Mouse (Mus musculus) 416B (cell line): ENCODE results near the gene Sept7.
"Not testable (repeated sequence)": the region's sequence is repeated elsewhere in the genome, so short reads cannot be mapped to it uniquely, and the experiment has no call there.

ENCODE experiments used
- DNase-seq: peaks from one replicate; pipeline ENCODE4 v3.0.0; 2011; ENCODE audit warnings: low read depth

The Sept7 gene

DNA sequence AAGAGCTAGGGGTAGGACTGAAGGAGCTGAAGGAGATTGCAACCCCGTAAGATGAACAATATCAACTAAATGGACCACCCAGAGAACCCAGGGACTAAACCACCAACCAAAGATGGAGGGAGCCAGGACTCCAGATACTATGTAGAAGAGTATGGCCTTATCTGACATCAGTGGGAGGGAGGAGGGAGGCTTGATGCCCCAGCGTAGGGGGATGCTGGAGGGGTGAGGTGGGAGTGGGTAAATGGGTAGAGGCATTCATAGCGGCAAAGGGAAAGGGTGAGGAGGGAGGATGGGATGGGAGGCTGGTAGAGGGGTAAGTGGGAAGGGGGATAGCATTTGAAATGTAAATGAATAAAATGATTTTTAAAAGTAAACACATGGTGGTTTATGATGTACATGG is 8.2 kb downstream of the Sept7 start:
- DNase-seq, result no peak

DNA sequence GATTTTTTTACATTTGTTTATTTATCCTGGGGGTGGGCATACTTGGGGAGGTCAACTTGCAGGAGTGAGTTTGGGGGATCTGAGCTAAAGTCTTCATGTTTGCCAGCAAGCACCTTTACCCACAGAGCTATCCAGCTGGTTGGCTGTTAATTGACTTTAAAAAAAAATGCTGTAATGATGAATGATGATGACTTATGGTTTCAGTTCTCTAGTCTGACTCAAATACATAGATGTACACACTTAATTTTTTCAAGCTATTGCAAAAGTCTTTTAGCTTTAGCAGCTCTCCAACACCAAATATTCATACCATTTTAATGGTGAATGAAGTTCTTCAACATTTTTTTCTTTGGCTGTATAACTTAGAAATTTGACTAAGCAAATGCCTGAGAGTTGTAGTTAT is 8.7 kb downstream of the Sept7 start:
- DNase-seq, result no peak

DNA sequence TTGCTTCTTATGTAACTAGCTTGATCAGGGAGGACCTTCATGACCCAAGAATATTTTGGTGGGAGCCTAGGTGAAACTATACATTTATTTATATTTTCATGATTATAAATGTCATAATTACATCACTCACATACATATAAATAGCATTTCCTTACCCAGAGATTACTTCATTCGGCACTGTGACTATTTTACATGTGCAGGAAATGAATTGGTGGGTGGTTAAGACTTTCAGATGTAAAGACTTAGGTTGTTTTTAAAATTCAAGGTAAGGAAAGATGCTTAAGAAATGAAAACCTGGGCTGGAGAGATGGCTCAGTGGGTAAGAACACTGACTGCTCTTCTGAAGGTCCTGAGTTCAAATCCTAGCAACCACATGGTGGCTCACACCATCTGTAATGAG is 9.8 kb downstream of the Sept7 start:
- DNase-seq, result no peak

DNA sequence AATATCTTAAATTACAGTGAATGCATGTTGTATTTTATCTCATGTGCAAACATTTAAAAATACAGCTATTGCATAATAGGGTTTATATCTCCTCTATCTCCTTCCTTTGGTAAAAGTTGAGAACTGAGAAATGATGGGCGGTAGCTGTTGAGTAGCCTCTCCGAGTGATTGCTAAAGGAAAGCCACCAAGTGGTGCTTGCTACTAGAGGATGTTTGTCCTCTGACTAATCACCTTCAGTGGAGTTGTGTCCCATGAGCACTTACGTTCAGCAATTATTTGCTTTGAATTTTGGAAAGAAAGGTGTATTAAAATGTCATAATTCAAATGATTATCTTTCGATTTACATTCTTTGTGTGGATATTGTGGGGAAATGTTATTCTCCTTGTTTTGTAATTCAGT is 13.6 kb downstream of the Sept7 start:
- DNase-seq, result peak; percentile 75

DNA sequence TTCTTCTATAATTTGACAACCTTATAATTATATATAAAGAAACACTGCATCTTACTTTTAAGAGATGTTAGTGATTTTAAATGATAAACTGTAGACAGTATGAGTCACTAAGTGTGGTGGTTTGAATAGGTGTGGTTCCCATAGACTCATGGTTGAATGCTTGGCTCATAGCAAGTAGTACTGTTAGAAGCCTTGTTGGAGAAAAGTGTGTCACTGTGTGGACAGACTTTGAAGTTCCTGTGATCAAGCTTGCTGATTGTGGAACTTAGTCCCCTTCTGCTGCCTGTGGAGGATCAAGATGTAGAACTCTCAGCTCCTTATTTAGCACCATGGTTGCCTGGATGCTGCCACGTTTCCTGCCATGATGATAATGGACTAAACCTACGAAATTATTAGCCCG is 14.9 kb downstream of the Sept7 start:
- DNase-seq, result peak; percentile 53

DNA sequence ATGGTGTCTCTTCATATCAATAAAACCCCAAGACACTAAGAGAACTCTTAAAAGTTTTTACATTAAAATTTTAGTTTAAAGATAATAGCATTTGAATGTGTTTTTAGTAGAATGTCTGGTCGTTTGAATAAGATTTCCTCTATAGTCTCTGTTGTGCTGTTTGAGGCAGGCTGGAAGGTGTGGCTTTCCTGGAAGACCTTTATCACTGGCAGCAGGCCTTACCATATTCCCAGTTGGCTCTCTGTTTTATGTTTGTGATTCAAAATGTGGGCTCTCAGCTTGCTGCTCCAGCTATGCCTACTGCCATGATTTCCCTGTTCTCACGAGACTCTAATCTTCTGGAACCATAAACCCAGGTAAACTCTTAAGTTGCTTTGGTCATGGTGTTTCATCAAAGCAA is 15.3 kb downstream of the Sept7 start:
- no peak for DNase-seq

DNA sequence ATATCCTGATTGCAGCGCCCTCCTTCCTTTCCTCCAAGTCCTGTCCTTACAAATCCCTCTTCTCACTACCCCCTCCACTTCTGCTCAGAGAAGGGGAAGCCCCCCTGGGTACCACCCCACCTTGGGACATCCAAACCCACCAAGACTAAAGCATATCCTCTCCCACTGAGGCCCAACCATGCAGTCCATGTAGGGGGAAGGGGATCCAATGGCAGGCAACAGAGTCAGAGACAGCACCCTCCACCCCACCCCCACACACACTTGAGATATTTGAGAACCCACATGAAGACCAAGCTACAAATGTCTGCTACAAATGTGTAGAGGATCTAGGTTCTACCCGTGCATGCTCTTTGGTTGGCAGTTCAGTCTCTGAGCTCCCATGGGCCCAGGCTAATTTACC is 19.7 kb downstream of the Sept7 start:
- DNase-seq, result no peak

DNA sequence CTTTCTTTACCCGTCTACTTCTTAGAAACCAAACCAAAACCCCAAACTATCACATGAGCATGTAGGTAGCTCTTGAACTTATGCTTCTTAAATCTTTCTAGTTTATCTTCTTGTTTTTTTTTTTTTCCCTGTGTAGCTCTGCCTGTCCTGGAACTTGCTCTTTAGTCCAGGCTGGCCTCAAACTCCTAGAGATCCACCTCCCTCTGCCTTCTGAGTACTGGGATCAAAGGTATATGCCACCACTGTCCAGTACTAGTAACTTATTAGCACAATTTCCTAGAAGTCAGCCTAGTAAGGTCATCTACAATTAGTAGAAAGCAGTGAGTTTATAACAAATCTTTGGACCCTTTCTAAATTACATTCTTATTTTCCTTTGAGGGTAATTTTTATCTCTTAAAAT is 37.6 kb downstream of the Sept7 start:
- DNase-seq, result no peak

DNA sequence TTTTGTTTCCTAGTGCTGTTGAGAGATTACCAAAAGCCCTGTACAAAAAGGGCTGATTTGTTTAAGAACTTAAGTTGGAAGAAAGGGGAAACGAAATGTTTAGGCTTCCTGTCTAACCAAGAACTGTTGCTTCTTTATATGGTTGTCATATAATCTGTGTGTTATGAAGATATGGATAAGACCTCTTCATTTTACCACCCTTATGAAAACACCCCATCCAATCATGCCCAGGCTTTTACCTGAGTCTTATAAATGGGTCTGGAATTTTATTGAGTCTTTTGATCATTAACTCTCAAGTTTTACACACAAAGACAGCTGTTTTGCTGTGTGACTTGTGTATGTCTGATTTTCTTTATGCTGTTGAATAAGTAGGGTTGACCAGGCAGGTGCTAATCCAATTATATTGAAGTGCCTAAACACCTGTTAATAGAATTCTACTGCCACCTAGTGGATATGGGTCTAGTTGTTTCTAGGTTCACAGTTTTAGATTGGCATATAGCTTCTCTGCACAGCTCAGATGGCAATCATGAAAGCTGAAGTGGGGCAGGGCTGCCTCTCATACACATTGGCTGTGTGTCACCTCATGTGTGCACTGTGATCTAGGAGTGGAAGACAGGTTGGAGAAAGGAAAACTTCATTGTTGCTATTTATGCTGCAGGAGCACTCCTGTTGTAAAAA is 57.4 kb downstream of the Sept7 start:
- DNase-seq, result peak; percentile 82

DNA sequence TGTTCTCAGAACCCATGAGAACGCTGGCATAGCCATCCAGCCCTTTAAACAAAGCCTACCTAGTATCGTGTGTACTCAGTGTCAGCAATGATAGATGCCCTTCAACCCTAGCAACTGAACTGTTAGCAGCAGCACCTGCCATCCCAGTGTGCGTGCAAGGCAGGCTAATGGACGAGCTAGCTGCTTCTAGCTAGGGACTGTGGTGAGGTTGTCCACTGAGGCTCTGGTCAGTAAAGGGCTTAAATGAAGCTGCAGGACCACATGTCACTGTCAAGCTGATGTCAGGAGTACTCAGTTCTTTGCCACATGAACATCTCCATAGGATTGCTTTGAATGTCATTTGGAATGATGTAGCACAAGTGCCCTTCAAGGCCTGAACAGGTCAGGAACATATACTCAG is 62.1 kb downstream of the Sept7 start:
- no peak for DNase-seq

DNA sequence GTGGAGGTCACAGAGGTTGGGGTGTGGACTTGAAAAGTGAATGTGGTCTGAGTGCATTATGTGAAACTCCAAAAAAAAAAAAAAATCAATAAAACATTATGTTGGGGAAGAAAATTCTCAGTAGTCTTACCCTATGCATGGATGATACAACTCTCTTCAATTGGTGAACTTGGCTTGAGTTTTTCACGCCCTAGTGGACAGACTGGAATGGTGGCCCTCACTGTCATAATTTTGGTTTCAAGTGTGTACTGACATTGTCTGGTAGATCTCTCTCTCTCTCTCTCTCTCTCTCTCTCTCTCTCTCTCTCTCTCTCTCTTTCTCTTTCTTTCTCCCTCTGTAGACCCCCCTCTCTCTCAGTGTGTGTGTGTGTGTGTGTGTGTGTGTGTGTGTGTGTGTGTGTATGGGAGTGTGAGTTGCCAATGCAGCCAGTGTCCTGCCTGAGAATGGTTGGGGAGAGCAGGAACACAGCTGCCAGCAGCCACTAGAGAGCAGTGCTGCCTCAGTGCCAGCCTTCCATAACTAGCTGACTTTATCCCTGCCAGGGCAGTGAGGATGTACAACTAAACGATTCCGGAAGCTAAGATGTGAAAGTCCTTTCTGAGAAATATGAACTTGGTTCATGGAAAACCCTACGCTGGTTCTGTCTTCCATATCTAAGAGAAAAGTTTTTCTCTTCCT is 65.7 kb downstream of the Sept7 start:
- DNase-seq, result peak; percentile 48

DNA sequence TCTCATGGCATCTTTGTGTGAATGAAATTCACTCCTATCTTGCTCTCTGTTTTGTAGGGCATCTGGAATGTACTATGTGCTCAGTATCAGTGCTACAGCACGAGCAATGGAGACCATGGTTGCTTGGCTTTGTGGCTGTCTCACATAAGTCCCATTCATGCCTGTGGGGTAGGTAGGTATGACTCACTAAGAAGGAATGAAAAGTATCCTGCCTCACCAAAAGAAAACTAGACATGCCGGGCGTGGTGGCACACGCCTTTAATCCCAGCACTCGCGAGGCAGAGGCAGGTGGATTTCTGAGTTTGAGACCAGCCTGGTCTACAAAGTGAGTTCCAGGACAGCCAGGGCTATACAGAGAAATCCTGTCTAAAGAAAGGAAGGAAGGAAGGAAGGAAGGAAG is 67.4 kb downstream of the Sept7 start:
- DNase-seq, result not testable (repeated sequence)

DNA sequence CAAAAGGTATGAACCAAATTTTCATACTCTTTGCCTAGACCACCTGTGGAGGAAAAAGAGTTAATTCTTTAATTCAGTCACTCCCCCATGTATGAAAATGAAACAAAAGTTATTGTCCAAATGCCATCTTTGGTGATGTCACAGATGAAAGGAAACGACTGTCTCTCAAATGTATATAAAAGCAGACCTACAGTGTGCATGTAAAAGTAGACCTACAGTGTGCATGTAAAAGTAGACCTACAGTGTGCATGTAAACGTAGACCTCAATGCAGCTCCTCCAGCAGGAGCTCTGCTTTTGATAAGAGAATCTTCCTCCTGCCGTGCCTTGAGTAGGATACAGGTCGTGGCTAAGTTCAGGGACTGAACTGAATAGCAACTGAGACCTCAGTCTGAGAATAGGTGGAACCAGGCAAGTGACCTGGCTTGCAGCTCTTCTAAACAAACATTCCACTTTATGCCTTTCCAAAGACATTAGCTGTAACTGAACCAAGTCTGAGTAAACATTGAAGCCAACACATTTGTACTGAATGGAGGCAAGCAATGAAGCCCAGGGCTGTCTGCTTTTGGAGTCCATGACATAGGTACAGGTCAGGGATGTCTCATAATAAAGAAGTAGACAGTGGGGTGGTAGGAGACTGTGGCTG is 75.6 kb downstream of the Sept7 start:
- DNase-seq, result no peak

DNA sequence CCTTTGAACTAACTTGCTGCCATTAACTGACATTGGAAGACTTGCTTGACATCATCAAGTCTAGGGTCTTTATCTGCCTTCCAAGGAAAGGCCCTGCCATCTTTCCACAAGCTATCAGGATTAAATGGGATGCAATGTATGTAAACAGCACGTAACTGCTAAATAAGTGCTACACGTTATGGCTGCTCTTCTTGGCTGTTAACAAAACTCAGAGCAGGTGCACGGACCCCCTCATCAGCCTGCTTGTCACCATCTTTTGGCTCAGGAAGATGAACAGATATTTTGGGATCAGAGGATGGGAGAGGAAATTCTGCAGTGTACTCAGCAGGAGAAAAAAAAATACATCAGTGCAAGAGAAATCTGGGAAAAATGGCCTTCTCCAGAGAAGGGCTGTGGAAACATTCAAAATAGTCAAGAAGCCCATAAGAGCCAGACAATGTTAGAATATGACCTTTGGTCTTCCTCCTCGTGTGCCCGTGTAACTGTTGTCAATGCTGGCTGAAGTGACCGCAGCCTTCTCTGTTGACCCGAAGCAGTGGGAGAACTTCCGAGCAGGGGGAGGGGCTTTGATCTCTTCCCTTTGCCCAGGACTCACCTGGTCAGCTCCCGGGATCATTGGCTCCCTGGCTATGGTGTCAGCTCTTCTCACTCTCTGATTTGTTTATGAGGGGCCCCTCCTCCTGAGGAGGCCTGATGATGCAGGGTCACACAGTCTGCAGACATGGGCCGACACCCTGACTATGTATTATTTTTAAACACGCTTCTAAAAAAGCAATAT is 76.9 kb downstream of the Sept7 start:
- no peak for DNase-seq

DNA sequence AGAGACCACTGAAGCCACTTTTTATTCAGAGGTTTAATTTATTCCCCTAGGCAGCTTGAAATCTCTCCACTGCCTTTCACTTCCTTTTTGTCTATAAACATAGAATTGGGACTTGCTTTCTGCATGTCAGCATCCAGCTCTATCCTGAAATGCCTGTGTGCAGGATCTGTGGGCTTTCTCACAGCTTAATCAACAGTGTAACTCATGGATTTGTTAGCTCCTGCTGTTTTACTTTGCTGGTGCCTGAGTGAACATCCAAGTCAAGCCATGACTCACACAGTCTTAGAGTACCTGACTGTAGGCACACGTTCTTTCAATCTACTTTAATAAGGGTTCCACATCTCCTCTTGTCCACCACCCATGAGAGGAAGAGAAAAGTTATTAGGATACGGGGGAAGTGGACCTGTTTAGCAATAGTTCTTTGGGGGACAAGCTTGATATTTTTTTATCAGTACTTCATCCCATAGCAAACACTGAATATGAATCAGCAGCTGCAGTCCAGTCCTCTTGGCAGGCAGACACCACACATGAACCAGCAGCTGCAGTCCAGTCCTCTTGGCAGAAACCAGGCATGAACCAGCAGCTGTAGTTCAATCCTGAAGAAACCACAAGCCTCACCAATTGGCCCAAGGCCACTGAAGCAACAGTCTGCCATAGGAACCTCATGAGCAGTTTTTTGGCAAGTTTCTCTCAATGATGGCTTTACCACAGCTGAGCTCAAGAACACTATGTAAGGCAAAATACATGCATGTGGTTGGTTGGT is 85.4 kb downstream of the Sept7 start:
- no peak for DNase-seq

DNA sequence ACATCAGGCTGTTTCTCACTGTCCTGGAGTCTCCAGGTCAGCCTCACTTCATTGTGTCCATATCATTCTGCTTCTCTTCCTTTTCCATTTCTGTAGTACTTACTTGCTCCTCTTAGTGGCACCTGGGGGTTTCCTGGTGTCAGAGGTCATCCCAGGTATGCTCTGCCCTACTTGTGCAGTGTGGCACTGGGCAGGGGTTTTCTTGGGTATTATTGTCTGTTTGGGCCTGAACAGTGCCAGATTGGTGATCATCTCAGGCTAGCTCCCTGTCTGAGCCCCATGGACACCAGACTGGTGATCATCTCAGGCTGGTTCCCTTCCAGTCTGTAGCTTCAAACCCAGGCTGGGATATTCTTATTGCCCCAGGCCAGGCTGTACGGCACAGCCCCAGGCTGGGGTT is 88.2 kb downstream of the Sept7 start:
- DNase-seq, result no peak

DNA sequence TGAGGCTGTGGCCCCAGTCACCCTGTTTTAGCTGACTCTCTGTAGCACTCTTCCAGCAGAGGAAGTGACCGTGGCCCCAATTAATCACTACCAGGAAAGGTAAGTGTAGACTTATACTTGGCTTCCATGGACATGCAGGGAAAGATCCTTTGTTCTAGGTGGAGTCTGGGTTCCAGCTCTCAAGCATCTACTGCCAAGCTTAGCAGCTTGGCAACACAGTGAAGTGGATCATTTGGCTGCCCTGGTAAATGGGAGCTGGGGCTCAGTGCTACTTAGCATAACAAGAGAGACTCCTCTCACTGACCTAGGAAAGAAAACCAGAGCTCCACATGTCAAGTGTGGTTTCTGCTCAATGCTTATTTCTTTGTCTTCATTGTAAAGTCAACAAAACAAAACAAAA is 101.5 kb downstream of the Sept7 start:
- no peak for DNase-seq

DNA sequence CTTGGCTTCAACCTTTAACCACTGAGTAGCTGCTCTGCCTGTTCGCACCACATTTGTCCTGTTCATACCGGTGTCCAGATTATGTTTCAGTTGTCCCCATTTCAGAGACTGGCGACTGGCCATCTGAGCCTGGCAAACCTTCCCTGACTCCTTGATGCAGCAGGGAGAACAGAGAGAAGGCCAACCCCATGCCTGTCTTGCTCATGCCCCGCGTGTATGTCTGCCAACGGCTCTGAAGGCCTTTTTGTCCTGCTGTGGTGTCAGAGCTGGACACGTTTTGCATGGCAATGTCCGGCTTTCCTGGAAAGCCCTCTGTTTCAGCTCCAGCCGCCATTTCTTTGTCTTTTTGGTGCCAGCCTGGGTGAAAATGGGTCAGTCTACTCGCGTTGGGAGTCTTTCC is 103.6 kb downstream of the Sept7 start:
- DNase-seq, result no peak

DNA sequence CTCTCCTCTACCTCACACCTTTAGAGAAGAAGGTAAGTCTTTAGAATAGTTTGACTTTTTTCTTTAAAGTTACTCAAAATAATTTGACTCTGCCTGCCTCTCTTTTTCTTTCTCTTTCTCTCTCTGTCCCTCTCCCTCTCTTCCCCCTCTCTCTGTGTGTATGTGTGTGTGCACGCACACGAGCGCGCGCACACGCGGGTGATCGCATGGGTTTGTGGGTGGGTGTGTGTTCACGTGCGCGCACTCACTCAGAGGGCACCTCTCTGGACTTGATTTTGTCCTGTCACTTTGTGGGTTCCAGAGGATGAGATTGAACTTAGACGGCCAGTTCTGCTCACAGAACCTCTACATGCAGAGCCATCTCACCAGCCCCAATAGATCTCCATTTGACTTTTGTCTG is 105.3 kb downstream of the Sept7 start:
- DNase-seq, result no peak

DNA sequence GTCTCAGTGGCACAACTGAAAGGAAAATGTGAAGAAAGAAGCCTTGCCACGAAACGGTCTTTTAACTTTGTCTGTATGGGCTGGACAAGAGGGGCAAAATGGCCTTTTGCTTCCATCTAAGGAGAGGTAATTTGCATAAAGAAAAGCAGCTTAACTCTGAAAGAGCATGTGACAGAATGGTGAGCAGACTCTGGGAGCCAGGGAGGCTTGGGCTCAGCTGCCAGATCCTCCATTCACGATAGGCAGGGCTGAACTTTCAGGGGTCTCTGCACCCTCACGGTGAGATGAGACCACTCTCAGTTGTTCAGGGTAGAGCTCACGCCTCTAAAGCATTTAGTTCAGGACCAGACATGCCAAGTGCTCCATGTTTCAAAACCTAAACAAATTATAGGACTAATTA is 105.8 kb downstream of the Sept7 start:
- no peak for DNase-seq
